Mouse (Mus musculus) CH12.LX (cell line): ENCODE data around the gene Fbxw11. TPM values are rescaled to one million over a fixed set of nuclear protein-coding genes. Genes with fewer than 3 reads are reported as not detected.

ENCODE experiments used
- DNase-seq: peaks from one replicate; pipeline ENCODE4 v3.0.0-alpha.2; 2013; ENCODE audit errors: extremely low read depth
- H3K27ac ChIP-seq: 2 replicates; pipeline ENCODE4 v1.5.1; 2012; ENCODE audit warnings: low read depth, mild to moderate bottlenecking, control low read depth, moderate library complexity; ENCODE audit not compliant: insufficient read depth
- H3K27me3 ChIP-seq: replicated peaks from 2 replicates; pipeline ENCODE3; 2012; ENCODE audit warnings: inconsistent platforms
- H3K36me3 ChIP-seq, 2 experiments: replicated peaks in 1 of 2; 2 replicates each; pipeline versions ENCODE3 to v1.6.1; 2012; ENCODE audit warnings: inconsistent platforms in 1 of 2, low read length in 1 of 2, mild to moderate bottlenecking in 1 of 2, mixed read lengths in 1 of 2, moderate library complexity in 1 of 2; ENCODE audit not compliant: control insufficient read depth in 1 of 2, insufficient read depth in 1 of 2
- H3K4me1 ChIP-seq, 2 experiments: 2 replicates each; pipeline ENCODE4 v1.6.1; 2012; ENCODE audit warnings: inconsistent platforms in 1 of 2, moderate library complexity in 1 of 2; ENCODE audit not compliant: insufficient read depth in 2 of 2, control insufficient read depth in 1 of 2
- H3K4me2 ChIP-seq: 2 replicates; pipeline ENCODE4 v1.6.1; 2012; ENCODE audit warnings: low read depth, mild to moderate bottlenecking, control low read depth; ENCODE audit not compliant: poor library complexity, insufficient read depth, severe bottlenecking
- H3K4me3 ChIP-seq, 3 experiments: fragments of 150-350 bp in 1 of 3; sonication (generic) in 1 of 3; replicated peaks in 1 of 3; 2 replicates each; pipeline versions ENCODE3 to v1.5.1; 2011 to 2012; ENCODE audit warnings: low read depth in 2 of 3, low read length in 2 of 3, mild to moderate bottlenecking in 2 of 3, moderate library complexity in 2 of 3, control low read depth in 1 of 3, improper control_type of control experiment in 1 of 3, inconsistent platforms in 1 of 3, mixed read lengths in 1 of 3; ENCODE audit not compliant: poor library complexity in 1 of 3
- H3K79me2 ChIP-seq: replicated peaks from 2 replicates; pipeline ENCODE4 v1.6.1; 2012; ENCODE audit warnings: mild to moderate bottlenecking, moderate library complexity; ENCODE audit not compliant: control insufficient read depth, poor library complexity, insufficient read depth, severe bottlenecking; ENCODE audit errors: extremely low read depth
- H3K9ac ChIP-seq: 2 replicates; pipeline ENCODE4 v1.6.1; 2012; ENCODE audit warnings: low read depth, mild to moderate bottlenecking, control low read depth, moderate library complexity; ENCODE audit not compliant: insufficient read depth
- H3K9me3 ChIP-seq: replicated peaks from 2 replicates; pipeline ENCODE3; 2012; ENCODE audit warnings: low read length, inconsistent platforms, mixed read lengths
- CTCF ChIP-seq, 2 experiments: IDR thresholded peaks in 1 of 2; conservative IDR thresholded peaks in 1 of 2; 2 replicates each; pipeline ENCODE4 v1.5.1; 2011 to 2012; ENCODE audit warnings: low read depth in 2 of 2, low read length in 2 of 2, improper control_type of control experiment in 1 of 2, inconsistent platforms in 1 of 2, mild to moderate bottlenecking in 1 of 2, moderate library complexity in 1 of 2
- E2F4 ChIP-seq: IDR thresholded peaks from 2 replicates; pipeline ENCODE4 v1.6.1; 2011; ENCODE audit warnings: low read depth, low read length, improper control_type of control experiment; ENCODE audit not compliant: insufficient replicate concordance
- GABPA ChIP-seq: IDR thresholded peaks from 2 replicates; pipeline ENCODE4 v1.6.1; 2012; ENCODE audit warnings: low read depth, low read length, improper control_type of control experiment, inconsistent platforms; ENCODE audit not compliant: insufficient replicate concordance
- HCFC1 ChIP-seq: IDR thresholded peaks from 2 replicates; pipeline ENCODE4 v1.6.1; 2012; ENCODE audit warnings: low read depth, mild to moderate bottlenecking, inconsistent platforms, low read length, improper control_type of control experiment
- JUN ChIP-seq: IDR thresholded peaks from 2 replicates; pipeline ENCODE4 v1.6.1; 2011; ENCODE audit warnings: low read depth, mild to moderate bottlenecking, low read length, improper control_type of control experiment, moderate library complexity; ENCODE audit not compliant: insufficient read depth
- KAT2A ChIP-seq: IDR thresholded peaks from 2 replicates; pipeline ENCODE4 v1.6.1; 2012; ENCODE audit warnings: low read length, improper control_type of control experiment, inconsistent platforms; ENCODE audit not compliant: insufficient replicate concordance
- MAFK ChIP-seq: IDR thresholded peaks from 2 replicates; pipeline ENCODE4 v1.6.1; 2011; ENCODE audit warnings: low read length, improper control_type of control experiment; ENCODE audit not compliant: insufficient replicate concordance
- MAZ ChIP-seq: IDR thresholded peaks from 2 replicates; pipeline ENCODE4 v1.6.1; 2012; ENCODE audit warnings: low read depth, mild to moderate bottlenecking, inconsistent platforms, low read length, improper control_type of control experiment, moderate library complexity
- MXI1 ChIP-seq: IDR thresholded peaks from 2 replicates; pipeline ENCODE4 v1.6.1; 2011; ENCODE audit warnings: mild to moderate bottlenecking, low read depth, low read length, improper control_type of control experiment
- NELFE ChIP-seq: IDR thresholded peaks from 2 replicates; pipeline ENCODE4 v1.6.1; 2011; ENCODE audit warnings: low read depth, low read length, improper control_type of control experiment
- NRF1 ChIP-seq: IDR thresholded peaks from 2 replicates; pipeline ENCODE4 v1.6.1; 2014; ENCODE audit warnings: low read depth, mild to moderate bottlenecking, inconsistent platforms, low read length, improper control_type of control experiment, moderate library complexity
- PAX5 ChIP-seq: IDR thresholded peaks from 2 replicates; pipeline ENCODE4 v1.6.1; 2012; ENCODE audit warnings: low read length, inconsistent platforms, mixed read lengths
- POLR2A ChIP-seq: IDR thresholded peaks from 2 replicates; pipeline ENCODE4 v1.6.1; 2011; ENCODE audit warnings: low read depth, mild to moderate bottlenecking, improper control_type of control experiment, low read length
- POLR2AphosphoS2 ChIP-seq: IDR thresholded peaks from 2 replicates; pipeline ENCODE4 v1.6.1; 2011; ENCODE audit warnings: low read depth, low read length, improper control_type of control experiment
- RCOR1 ChIP-seq: conservative IDR thresholded peaks from 2 replicates; pipeline ENCODE4 v1.6.1; 2012; ENCODE audit warnings: low read depth, mild to moderate bottlenecking, inconsistent platforms, low read length, improper control_type of control experiment
- SIN3A ChIP-seq: IDR thresholded peaks from 2 replicates; pipeline ENCODE4 v1.6.1; 2012; ENCODE audit warnings: low read length, improper control_type of control experiment, inconsistent platforms
- TBP ChIP-seq: conservative IDR thresholded peaks from 2 replicates; pipeline ENCODE4 v1.6.1; 2011; ENCODE audit warnings: low read depth, low read length, improper control_type of control experiment
- TCF12 ChIP-seq: IDR thresholded peaks from 2 replicates; pipeline ENCODE4 v1.6.1; 2014; ENCODE audit warnings: low read depth, mild to moderate bottlenecking, inconsistent platforms, low read length, improper control_type of control experiment
- UBTF ChIP-seq: IDR thresholded peaks from 2 replicates; pipeline ENCODE4 v1.6.1; 2012; ENCODE audit warnings: low read depth, mild to moderate bottlenecking, inconsistent platforms, low read length, improper control_type of control experiment, moderate library complexity
- USF2 ChIP-seq: conservative IDR thresholded peaks from 2 replicates; pipeline ENCODE4 v1.6.1; 2011; ENCODE audit warnings: low read depth, low read length, improper control_type of control experiment
- ZKSCAN1 ChIP-seq: IDR thresholded peaks from 2 replicates; pipeline ENCODE4 v1.6.1; 2012; ENCODE audit warnings: low read depth, inconsistent platforms, low read length, improper control_type of control experiment, borderline replicate concordance
- dilution Hi-C: fragments of 300-500 bp; cut with MboI; formaldehyde crosslinking; loops from 2 replicates; pipeline ENCODE4 v1.14.3; 2020; ENCODE audit warnings: low sequenced_read_pairs; ENCODE audit not compliant: extremely low pct_unique_long_range_greater_than_20kb, extremely low pct_ligation_motif_present
- in situ Hi-C: fragments of 300-500 bp; cut with MboI; formaldehyde crosslinking; loops from 3 replicates; pipeline ENCODE4 v1.14.3; 2019; ENCODE audit warnings: low sequenced_read_pairs, low pct_ligation_motif_present, low pct_unique_long_range_greater_than_20kb, mixed read lengths
- polyA plus RNA-seq: library from polyadenylated mRNA; unstranded; fragments of >175 nt; gene quantifications from 2 replicates; pipeline ENCODE4 v1.2.1, GENCODE M21; 2012; ENCODE audit warnings: low read depth; ENCODE audit not compliant: insufficient read length
- total RNA-seq, 2 experiments: library from RNA; depleted of rRNA; stranded (reverse); fragments of 300-350 nt in 1 of 2; fragments of >200 nt in 1 of 2; gene quantifications; 2 replicates each; pipeline ENCODE4 v1.2.3; 2012 to 2014

Gene Fbxw11
- total and polyA plus RNA-seq, 3 experiments: 54.5 to 85.0 (median 58.5) TPM

DNA sequence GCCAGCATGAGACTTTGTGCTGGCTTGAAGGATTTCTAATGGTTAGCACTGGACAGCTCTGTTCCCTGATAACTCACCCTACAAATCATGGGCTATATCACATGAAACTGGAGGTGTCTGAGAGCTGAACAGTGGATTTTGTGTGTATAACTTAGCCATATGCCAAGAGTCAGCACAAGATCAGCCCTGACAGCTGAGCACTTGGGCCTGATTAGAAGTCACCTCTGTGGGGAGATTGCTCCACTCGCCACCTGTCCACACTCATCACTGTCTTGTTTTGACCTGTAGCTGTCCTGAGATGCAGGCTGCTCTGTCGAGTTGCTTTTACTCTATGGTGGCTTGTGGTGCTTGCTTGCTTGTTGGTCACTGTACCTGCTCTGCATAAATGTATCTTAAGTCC lies 93.8 kb downstream of the Fbxw11 start:
- H3K4me1 ChIP-seq: no peaks in the 10 kb centered on the region
- in situ Hi-C loops (no loop called here), dilution Hi-C loops (no loop called here)
- no peak overlapping the region for H3K4me2 ChIP-seq
- no peak overlapping the region for H3K27ac ChIP-seq
- H3K9ac ChIP-seq: no peak overlapping the region
- peaks cover 71 to 94% of the 10 kb centered on the region in 2 experiments for H3K36me3 ChIP-seq
- peaks cover 1% of the 10 kb centered on the region for H3K9me3 ChIP-seq
- TF ChIP-seq MAFK (no peak), SIN3A (no peak), NELFE (no peak), JUN (no peak), ZKSCAN1 (no peak), UBTF (no peak), MXI1 (no peak)
- no peaks in the 10 kb centered on the region for H3K79me2 ChIP-seq
- H3K27me3 ChIP-seq: no peaks in the 10 kb centered on the region
- H3K4me3 ChIP-seq: no peak overlapping the region
- DNase-seq: no peak

DNA sequence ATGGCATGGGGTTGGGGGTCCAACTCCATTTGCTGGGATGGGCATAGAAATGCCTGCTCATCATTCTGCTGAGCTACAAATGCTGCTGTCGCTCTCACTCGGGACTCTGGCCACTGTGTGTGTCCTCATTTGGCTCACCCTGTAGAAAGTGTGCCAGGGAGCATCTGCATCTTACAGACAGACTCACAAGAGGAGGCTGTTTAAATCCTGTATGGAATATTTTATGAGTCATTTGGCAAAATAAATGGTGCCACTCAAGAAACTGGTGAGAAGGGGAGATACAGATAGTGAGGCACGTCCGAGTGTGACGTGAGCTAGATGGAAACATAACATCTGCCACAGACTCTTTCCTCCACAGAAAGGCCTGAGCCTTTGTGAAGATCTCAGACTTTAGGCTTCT lies 95.2 kb downstream of the Fbxw11 start:
- no peak for DNase-seq
- peaks cover 68 to 90% of the 10 kb centered on the region in 2 experiments for H3K36me3 ChIP-seq
- dilution Hi-C loops: no loop called here

More for the DNA sequence above, 95.2 kb downstream of the Fbxw11 start:
- H3K4me1 ChIP-seq: no peaks in the 10 kb centered on the region
- TF ChIP-seq USF2 (no peak), MXI1 (no peak), POLR2AphosphoS2 (no peak), RCOR1 (no peak), TBP (no peak), PAX5 (no peak), TCF12 (no peak), KAT2A (no peak), GABPA (no peak), POLR2A (no peak), UBTF (no peak), JUN (no peak), HCFC1 (no peak), E2F4 (no peak), SIN3A (no peak), MAZ (no peak), NRF1 (no peak), CTCF (conservative IDR thresholded peaks at IDR 0.05 in 1 of 2, IDR thresholded peaks at IDR 0.05 in 1 of 2; ENCODE audit: low read depth in 2 of 2, low read length in 2 of 2) (no peak)
- no peak overlapping the region for H3K4me2 ChIP-seq
- in situ Hi-C loops: no loop called here
- H3K9me3 ChIP-seq: peaks cover 3% of the 10 kb centered on the region
- H3K4me3 ChIP-seq: no peak overlapping the region
- H3K27me3 ChIP-seq: no peaks in the 10 kb centered on the region
- no peak overlapping the region for H3K27ac ChIP-seq
- no peak overlapping the region for H3K9ac ChIP-seq
- no peaks in the 10 kb centered on the region for H3K79me2 ChIP-seq
